Mouse (Mus musculus) right cerebral cortex, postnatal 36 days (tissue): ENCODE measurements at regions not wholly inside any gene's neighbourhood (a gene's known extent, or its start where the extent isn't known, plus 50 kb on each side); places are given as distances from the start of the nearest gene placed in this dataset.
A peak's percentile ranks its signal among the peaks of the same experiment; 100 is the strongest.

ENCODE experiments used
- DNase-seq, 2 experiments: peaks; one replicate each; pipeline ENCODE4 v3.0.0; 2022; ENCODE audit warnings: low spot score in 2 of 2, mixed read lengths in 1 of 2

- DNase-seq: no peak
These were observed 70.8 kb upstream of the Picalm start for GRCm38 (mm10) chr7:90059249-90059628.

- peak; percentile 24 to 44 for DNase-seq
These were observed 70.2 kb upstream of the Picalm start for GRCm38 (mm10) chr7:90059629-90060301.

GRCm38 (mm10) chr7:90060343-90061175 lies 69.5 kb upstream of the Picalm start:
- DNase-seq: no peak

DNA sequence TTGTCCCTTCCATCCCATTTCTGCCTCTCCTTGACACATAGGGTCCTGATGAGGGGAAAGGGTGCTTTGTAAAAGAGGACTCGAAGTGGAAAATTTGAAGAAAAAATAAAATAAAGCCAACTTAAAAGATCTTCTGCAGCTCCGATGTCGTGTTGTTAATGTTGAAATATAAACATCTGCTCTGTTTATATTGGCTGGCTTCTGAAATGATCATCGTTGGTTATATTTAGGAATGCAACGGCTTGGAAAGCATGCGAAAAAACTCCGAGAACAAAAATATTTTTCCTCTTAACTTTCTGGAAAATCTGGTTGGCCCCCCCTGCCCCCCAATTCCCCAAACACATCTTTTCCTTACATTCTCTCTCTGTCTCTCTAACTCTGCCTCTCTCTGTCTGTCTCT lies 68.3 kb upstream of the Picalm start:
- no peak for DNase-seq

DNA sequence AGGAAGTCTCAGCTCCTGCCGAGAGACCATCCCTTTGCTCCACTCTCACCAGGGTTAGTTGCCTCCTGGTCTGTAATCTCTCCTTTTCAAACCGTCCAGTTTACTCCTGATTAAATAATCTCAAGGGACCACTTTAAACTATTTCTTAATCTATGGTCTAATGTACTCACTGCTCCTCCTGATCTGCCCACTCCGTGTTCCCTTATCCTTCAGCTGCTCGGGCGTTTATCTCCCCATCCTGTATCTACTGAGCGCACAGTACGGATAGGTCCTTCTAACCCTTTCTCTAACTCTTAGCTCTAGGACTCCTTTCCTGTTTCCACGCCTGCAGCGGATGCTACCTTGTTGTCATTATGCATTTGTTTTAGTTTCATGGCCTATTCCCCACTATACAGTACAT lies 67.1 kb upstream of the Picalm start:
- no peak for DNase-seq

DNA sequence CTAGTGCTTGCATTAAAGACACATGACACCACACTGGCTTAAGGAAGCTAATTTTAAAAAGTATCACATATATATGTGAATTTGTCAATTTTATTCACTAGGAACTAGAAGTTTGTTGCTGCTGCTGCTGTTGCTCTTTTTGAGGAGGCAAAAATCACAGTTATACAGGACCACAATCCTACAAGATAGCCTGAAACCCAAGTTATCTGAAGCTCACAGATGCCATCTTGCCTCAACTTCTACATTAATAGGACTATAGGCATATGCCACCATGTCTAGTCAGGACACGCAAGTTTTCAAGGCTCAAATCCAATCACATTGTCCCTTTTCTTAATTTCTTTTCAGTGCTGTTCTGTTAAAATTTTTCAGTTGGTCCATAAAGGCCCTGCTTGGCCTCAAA lies 65.8 kb upstream of the Picalm start:
- DNase-seq: no peak

DNA sequence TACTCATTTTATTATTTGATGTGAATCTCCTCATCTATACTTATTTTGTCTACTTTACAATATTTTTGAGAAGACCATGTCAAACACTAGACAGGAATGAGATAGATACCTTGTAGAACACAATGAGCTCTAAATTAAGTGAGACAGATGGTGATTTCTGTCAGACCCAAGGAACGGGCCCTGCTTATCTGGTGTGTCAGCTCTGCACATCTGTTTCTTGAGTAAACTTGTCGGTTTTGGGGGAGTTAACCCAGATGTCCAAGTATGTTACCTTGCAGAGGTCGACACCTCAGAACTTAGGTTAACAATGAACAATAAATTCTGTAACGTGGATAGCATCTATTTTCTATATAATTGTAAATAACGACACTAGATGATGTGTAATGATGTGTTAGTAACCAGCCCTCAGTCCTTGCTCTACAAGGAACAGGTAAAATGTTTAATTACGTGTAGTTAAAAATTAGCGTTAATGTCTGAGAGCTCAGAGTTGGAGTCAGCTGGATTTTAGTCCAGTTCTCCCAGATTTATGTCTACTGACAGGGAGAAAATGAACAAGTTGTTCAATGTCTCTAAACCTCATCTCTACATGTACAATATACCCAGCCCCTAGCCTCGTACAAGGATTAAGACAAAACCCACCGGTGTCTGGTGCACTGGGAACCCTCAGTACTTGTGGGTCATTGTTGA lies 64.6 kb upstream of the Picalm start:
- no peak for DNase-seq

GRCm38 (mm10) chr7:90066275-90066674 lies 63.7 kb upstream of the Picalm start:
- no peak for DNase-seq

GRCm38 (mm10) chr7:90067961-90068665 lies 61.9 kb upstream of the Picalm start:
- no peak for DNase-seq

DNA sequence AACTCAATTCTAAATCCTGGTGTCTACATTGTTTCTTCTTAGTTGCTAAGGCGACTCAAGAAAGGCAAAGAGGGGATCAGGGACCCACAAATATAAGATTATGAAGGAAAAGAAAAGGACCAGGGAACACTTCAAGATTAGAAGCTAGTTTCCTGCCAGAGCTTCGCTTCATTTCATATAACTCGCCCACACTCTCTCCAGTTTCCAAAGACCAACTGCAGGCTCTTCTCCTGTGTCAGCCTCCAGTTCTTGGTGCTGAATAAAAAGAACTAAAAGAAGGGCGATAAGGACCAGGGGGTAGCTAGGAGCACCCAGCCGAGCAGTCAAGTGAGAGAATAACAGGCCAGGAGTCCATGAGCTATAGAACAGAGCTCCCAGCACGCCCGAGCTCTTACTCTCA lies 59.7 kb upstream of the Picalm start:
- DNase-seq: no peak

DNA sequence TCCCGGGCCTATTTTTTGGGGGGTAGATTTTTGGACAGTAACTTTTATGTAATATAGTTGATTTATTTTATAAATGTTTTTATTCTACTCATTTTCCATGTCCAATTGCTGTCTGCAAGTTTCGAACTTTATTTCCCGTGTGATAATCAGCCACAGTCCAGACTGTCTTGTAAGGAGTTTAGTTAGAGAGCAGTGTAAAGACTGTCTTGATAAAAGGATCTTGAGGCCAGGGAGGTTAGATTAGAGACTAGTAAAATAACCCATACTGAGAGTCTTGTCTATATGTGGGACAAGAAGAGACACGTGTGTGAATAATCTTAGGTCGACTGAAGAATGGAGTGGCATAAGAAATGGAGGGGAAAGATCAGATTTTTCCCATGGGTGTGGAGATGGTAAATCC lies 56.1 kb upstream of the Picalm start:
- no peak for DNase-seq

DNA sequence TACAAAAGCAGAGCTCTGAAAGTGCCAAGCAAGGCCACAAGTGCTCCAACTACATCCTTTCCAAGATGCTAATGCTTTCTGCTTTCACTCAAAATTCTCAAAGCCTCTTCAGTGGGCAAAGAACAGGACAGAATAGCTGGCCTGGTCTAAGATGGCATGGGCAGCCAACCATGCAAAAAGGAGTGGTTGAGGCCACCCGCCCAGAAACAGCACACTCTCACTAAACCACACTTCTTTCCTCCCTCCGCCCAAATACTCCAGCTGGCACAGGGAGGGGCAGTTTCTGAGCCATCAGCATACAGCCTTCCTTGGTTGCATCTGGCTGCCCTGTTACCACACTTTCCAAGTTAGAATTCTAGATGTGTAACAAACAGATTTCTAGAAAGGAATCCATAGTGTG lies 55.4 kb upstream of the Picalm start:
- no peak for DNase-seq

GRCm38 (mm10) chr7:90077565-90077964 lies 52.4 kb upstream of the Picalm start:
- no peak for DNase-seq

DNA sequence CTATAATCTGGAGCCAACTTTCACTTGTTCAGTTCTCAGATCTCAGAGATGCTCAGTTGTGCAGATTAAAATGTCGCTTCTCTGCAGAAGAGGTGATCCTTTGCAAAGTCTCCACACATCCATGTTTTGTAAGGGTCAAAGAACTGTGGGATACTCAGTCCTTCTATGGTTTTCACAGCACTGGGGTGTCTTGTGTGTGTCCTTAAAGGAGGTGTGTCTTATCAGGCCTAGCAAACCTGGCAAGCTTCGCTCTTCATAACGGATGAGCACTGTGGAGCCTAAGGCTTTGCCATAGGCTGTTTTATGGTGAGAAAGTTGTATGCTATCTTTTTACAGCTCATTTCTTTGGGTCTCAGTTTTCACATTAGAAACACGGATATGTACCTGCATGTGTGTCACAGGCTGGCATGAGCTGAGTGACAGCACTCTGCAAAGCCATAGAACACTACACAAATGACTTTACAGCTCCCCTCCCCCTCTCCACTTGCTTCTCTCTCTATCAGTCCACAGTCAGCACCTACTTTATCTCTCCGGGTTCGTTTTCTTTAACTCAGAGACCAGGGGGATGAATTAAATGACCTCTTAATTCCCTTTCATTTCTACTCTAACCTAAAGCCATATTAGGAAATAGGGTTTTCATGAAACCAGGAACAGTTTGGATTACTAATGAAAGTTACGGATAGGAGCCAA lies 49.8 kb upstream of the Picalm start:
- no peak for DNase-seq
